Mouse (Mus musculus): ENCODE results near the gene Nfam1. TPM values are rescaled to one million over a fixed set of nuclear protein-coding genes. Genes with fewer than 3 reads are reported as not detected.

Gene Nfam1
- total and polyA plus RNA-seq, 3 experiments, result 0.04 to 0.81 (median 0.20) TPM

GRCm38 (mm10) chr15:83057533-83057932 is 24.4 kb upstream of the Nfam1 start:
- Histone ChIP-seq H3K4me1 (ENCODE audit: control insufficient read depth in 1 of 2, insufficient read depth in 2 of 2) (peaks cover 4 to 15% of the 10 kb centered on the region in 2 experiments; a peak in 3 of 4 replicates), H3K27ac (ENCODE audit: insufficient read depth, low read depth) (no peak overlapping the region), H3K4me2 (ENCODE audit: insufficient read depth, low read depth, poor library complexity, severe bottlenecking) (no peak overlapping the region), H3K9ac (ENCODE audit: insufficient read depth, low read depth) (no peak overlapping the region), H3K79me2 (replicated peaks; ENCODE audit: control insufficient read depth, extremely low read depth, insufficient read depth, poor library complexity, severe bottlenecking) (no peaks in the 10 kb centered on the region), H3K9me3 (replicated peaks; ENCODE audit: low read length) (peaks cover 5% of the 10 kb centered on the region), H3K27me3 (replicated peaks) (no peaks in the 10 kb centered on the region), H3K4me3 (replicated peaks in 1 of 3; ENCODE audit: low read depth in 2 of 3, low read length in 2 of 3, poor library complexity in 1 of 3) (no peak overlapping the region), H3K36me3 (replicated peaks in 1 of 2; ENCODE audit: control insufficient read depth in 1 of 2, insufficient read depth in 1 of 2, low read length in 1 of 2) (no peaks in the 10 kb centered on the region)
- DNase-seq (ENCODE audit: extremely low read depth), result no peak
- TF ChIP-seq RAD21 (IDR thresholded peaks at IDR 0.05; ENCODE audit: low read depth, low read length) (peak; percentile 1), ZKSCAN1 (IDR thresholded peaks at IDR 0.05; ENCODE audit: borderline replicate concordance, low read depth, low read length) (no peak), USF1 (IDR thresholded peaks at IDR 0.05; ENCODE audit: low read depth, low read length) (no peak), CTCF (conservative IDR thresholded peaks at IDR 0.05 in 1 of 2, IDR thresholded peaks at IDR 0.05 in 1 of 2; ENCODE audit: low read depth in 2 of 2, low read length in 2 of 2) (peak in 1 of 2 experiments; percentile 24; a peak in 1 of 4 replicates)
- dilution Hi-C loops (cut with MboI; ENCODE audit: extremely low pct_ligation_motif_present, extremely low pct_unique_long_range_greater_than_20kb, low sequenced_read_pairs) (no loop called here), in situ Hi-C loops (cut with MboI; ENCODE audit: low pct_ligation_motif_present, low pct_unique_long_range_greater_than_20kb, low sequenced_read_pairs) (no loop called here)

DNA sequence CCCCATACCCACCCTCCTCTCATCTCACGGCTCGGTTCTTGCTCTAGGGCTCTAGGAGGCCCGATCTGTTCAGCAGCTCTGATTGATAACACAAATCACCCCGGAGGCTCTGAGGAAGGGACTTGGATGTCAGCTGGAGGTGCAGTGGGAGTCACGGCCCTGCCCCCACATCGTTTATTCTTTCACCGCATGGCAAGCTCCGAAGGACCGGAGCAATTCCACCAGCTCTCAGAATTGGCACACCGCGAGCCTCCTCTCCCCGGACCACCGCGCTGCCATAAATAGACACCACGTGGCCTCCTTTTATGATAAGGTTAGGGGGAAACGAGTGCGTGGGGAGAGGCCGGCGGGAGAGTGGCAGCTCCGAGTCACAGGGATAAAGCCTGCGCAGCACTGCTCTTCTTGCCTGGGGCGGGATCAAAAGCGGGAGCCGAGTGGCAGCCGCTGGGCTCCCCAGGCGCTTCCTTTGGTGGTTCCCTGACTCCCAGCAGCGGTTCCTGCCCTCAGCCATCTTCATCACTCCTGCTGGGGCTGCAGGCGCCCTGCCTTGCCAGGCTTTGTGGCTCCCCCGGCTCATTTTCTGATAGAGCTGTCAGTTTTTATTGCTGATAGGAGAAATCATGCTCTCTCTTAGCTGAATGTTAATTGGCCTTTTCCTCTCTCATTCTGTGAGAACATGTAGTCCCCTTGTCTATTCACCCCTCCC is 23.4 kb upstream of the Nfam1 start:
- no peak for DNase-seq (ENCODE audit: extremely low read depth)
- Histone ChIP-seq H3K4me3 (replicated peaks in 1 of 3; ENCODE audit: low read depth in 2 of 3, low read length in 2 of 3, poor library complexity in 1 of 3) (no peak overlapping the region), H3K27me3 (replicated peaks) (no peaks in the 10 kb centered on the region), H3K27ac (ENCODE audit: insufficient read depth, low read depth) (no peak overlapping the region), H3K9ac (ENCODE audit: insufficient read depth, low read depth) (no peak overlapping the region), H3K9me3 (replicated peaks; ENCODE audit: low read length) (peaks cover 5% of the 10 kb centered on the region), H3K4me1 (ENCODE audit: control insufficient read depth in 1 of 2, insufficient read depth in 2 of 2) (peaks cover 4 to 15% of the 10 kb centered on the region in 2 experiments; a peak in 3 of 4 replicates), H3K36me3 (replicated peaks in 1 of 2; ENCODE audit: control insufficient read depth in 1 of 2, insufficient read depth in 1 of 2, low read length in 1 of 2) (no peaks in the 10 kb centered on the region), H3K79me2 (replicated peaks; ENCODE audit: control insufficient read depth, extremely low read depth, insufficient read depth, poor library complexity, severe bottlenecking) (no peaks in the 10 kb centered on the region), H3K4me2 (ENCODE audit: insufficient read depth, low read depth, poor library complexity, severe bottlenecking) (no peak overlapping the region)
- TF ChIP-seq MEF2A (IDR thresholded peaks at IDR 0.05; ENCODE audit: borderline replicate concordance, low read depth, low read length) (no peak), GABPA (IDR thresholded peaks at IDR 0.05; ENCODE audit: insufficient replicate concordance, low read depth, low read length) (no peak), NRF1 (IDR thresholded peaks at IDR 0.05; ENCODE audit: low read depth, low read length) (no peak), JUN (IDR thresholded peaks at IDR 0.05; ENCODE audit: insufficient read depth, low read depth, low read length) (no peak), ELF1 (IDR thresholded peaks at IDR 0.05; ENCODE audit: low read depth, low read length) (no peak), CTCF (conservative IDR thresholded peaks at IDR 0.05 in 1 of 2, IDR thresholded peaks at IDR 0.05 in 1 of 2; ENCODE audit: low read depth in 2 of 2, low read length in 2 of 2) (no peak), UBTF (IDR thresholded peaks at IDR 0.05; ENCODE audit: low read depth, low read length) (no peak), SMC3 (IDR thresholded peaks at IDR 0.05; ENCODE audit: low read depth, low read length) (no peak), JUND (conservative IDR thresholded peaks at IDR 0.05; ENCODE audit: low read depth, low read length) (no peak), USF2 (conservative IDR thresholded peaks at IDR 0.05; ENCODE audit: low read depth, low read length) (no peak), RAD21 (IDR thresholded peaks at IDR 0.05; ENCODE audit: low read depth, low read length) (no peak), ZKSCAN1 (IDR thresholded peaks at IDR 0.05; ENCODE audit: borderline replicate concordance, low read depth, low read length) (no peak), EP300 (IDR thresholded peaks at IDR 0.05; ENCODE audit: low read length) (no peak), TCF12 (IDR thresholded peaks at IDR 0.05; ENCODE audit: low read depth, low read length) (no peak), POLR2A (IDR thresholded peaks at IDR 0.05; ENCODE audit: low read depth, low read length) (no peak), SIN3A (IDR thresholded peaks at IDR 0.05; ENCODE audit: low read length) (no peak), HCFC1 (IDR thresholded peaks at IDR 0.05; ENCODE audit: low read depth, low read length) (no peak), BHLHE40 (IDR thresholded peaks at IDR 0.05; ENCODE audit: low read depth, low read length) (no peak)
- in situ Hi-C loops (cut with MboI; ENCODE audit: low pct_ligation_motif_present, low pct_unique_long_range_greater_than_20kb, low sequenced_read_pairs), result no loop called here
- dilution Hi-C loops (cut with MboI; ENCODE audit: extremely low pct_ligation_motif_present, extremely low pct_unique_long_range_greater_than_20kb, low sequenced_read_pairs), result no loop called here
